Mouse (Mus musculus) heart, embryonic 16.5 days (tissue): Measurements from ENCODE around the gene Prrt2. TPM values are rescaled to one million over a fixed set of nuclear protein-coding genes. Genes with fewer than 3 reads are reported as not detected.

ENCODE experiments used
- ATAC-seq: fragments of 200-750 bp; cut with Nextera tagmentation; replicated peaks from 2 replicates; pipeline ENCODE4 v1.8.0; 2017; ENCODE audit warnings: moderate number of reproducible peaks; ENCODE audit not compliant: insufficient read depth, low FRiP score; ENCODE audit errors: extremely low read depth
- H3K27ac ChIP-seq: fragments of 300-500 bp; sonication (generic); 2 replicates; pipeline ENCODE4 v1.5.1; 2014; ENCODE audit warnings: mild to moderate bottlenecking, low read length, control low read depth, moderate library complexity
- H3K27me3 ChIP-seq: fragments of 300-500 bp; sonication (generic); 2 replicates; pipeline ENCODE4 v1.6.1; 2014; ENCODE audit warnings: low read length, mixed read lengths; ENCODE audit not compliant: control insufficient read depth, insufficient read depth
- H3K36me3 ChIP-seq: fragments of 300-500 bp; sonication (generic); 2 replicates; pipeline ENCODE4 v1.6.1; 2014; ENCODE audit not compliant: control insufficient read depth, insufficient read depth
- H3K4me1 ChIP-seq: fragments of 300-500 bp; sonication (generic); 2 replicates; pipeline ENCODE4 v1.6.1; 2014; ENCODE audit warnings: low read length, mixed read lengths; ENCODE audit not compliant: control insufficient read depth, insufficient read depth
- H3K4me2 ChIP-seq: fragments of 300-500 bp; sonication (generic); 2 replicates; pipeline ENCODE4 v1.6.1; 2014; ENCODE audit warnings: low read depth, mild to moderate bottlenecking, control low read depth, low read length
- H3K4me3 ChIP-seq: fragments of 300-500 bp; sonication (generic); 2 replicates; pipeline ENCODE4 v1.5.1; 2014; ENCODE audit warnings: mild to moderate bottlenecking, control low read depth, low read length
- H3K9ac ChIP-seq: fragments of 300-500 bp; sonication (generic); 2 replicates; pipeline ENCODE4 v1.6.1; 2014; ENCODE audit warnings: low read length, control low read depth
- H3K9me3 ChIP-seq: fragments of 300-500 bp; sonication (generic); replicated peaks from 2 replicates; pipeline ENCODE4 v1.6.1; 2016; ENCODE audit warnings: low read length; ENCODE audit not compliant: control insufficient read depth
- WGBS: fragments of 180-500 bp; shearing (Covaris S2); extraction: QIAGEN DNeasy Blood & Tissue Kit; methylation state at CpG from one replicate; pipeline ENCODE4 v1.1.7; 2014; 5-methylcytosine and 5-hydroxymethylcytosine counted together
- polyA plus RNA-seq: library from polyadenylated mRNA; unstranded; fragments of >200 nt; fragmentation: Nextera tagmentation; extraction: Ambion mirVana; gene quantifications from 2 replicates; pipeline ENCODE4 v1.2.1, GENCODE M21; 2015

Prrt2 gene
- polyA plus RNA-seq, 1 experiment from 2014 or later: 1.6 TPM

- no peaks in the 10 kb centered on the region; the same call in 1 of the 2 replicates for H3K4me1 ChIP-seq
- no peaks in the 10 kb centered on the region for H3K9me3 ChIP-seq
- no peak overlapping the region for H3K4me3 ChIP-seq
- no peak overlapping the region for H3K9ac ChIP-seq
- H3K36me3 ChIP-seq: no peaks in the 10 kb centered on the region
- no peak for ATAC-seq
- H3K27ac ChIP-seq: no peak overlapping the region
- no peak overlapping the region for H3K4me2 ChIP-seq
- 71% methylated on average over 8 of the region's 8 CpGs for WGBS
- H3K27me3 ChIP-seq: no peaks in the 10 kb centered on the region
These were observed 32.2 kb downstream of the Prrt2 start for GRCm38 (mm10) chr7:126988816-126989215.

GRCm38 (mm10) chr7:126986319-126986718, 34.7 kb downstream of the Prrt2 start:
- Histone ChIP-seq H3K9me3 (no peaks in the 10 kb centered on the region), H3K27ac (no peak overlapping the region)
- no peak for ATAC-seq

DNA sequence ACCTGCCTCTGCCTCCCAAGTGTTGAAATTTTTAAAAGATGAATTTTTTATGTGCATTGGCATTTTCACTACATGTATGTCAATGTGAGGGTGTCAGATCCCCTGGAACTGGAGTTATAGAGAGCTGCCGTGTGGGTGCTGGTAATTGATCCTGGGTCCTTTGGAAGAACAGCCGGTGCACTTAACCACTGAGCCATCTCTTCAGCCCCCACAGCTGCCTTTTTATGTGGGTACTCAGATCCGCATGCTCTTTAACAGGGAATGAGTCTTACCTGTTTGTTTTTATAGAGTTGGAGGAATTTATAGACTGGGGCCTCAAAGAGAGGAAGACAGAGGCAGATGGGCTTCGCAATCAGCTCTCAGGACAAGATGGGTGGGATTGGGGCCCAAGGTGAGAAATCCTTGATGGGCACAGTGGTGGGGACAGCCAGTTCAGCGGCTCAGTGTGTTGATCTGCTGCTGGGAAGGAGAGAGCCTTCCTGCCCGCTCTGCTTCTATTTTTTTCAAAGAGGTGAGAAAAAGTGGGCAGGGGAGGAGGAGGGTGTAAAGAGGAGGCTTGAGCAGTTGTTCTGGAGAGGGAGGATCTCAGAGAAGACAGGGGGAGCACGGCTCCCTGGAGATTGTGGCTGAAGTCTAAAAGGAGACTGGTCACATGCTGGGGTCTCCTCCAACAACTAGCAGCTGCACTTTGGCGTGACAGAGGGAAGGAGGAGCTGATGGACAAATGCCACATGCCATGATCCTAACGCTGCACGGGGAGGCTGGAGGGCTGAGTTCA, 36.2 kb downstream of the Prrt2 start:
- Histone ChIP-seq H3K9me3 (no peaks in the 10 kb centered on the region), H3K27ac (no peak overlapping the region), H3K4me2 (no peak overlapping the region), H3K27me3 (no peaks in the 10 kb centered on the region), H3K36me3 (peaks cover 9% of the 10 kb centered on the region), H3K4me3 (no peak overlapping the region), H3K9ac (no peak overlapping the region), H3K4me1 (no peaks in the 10 kb centered on the region; the same call in 1 of the 2 replicates)
- 36% methylated on average over 10 of the region's 10 CpGs for WGBS
- ATAC-seq: no peak

More at GRCm38 (mm10) chr7:126986319-126986718, 34.7 kb downstream of the Prrt2 start:
- WGBS: 42% methylated on average over 9 of the region's 9 CpGs
- Histone ChIP-seq H3K4me3 (no peak overlapping the region), H3K4me1 (no peaks in the 10 kb centered on the region; the same call in 1 of the 2 replicates), H3K27me3 (no peaks in the 10 kb centered on the region), H3K9ac (no peak overlapping the region), H3K4me2 (no peak overlapping the region), H3K36me3 (no peaks in the 10 kb centered on the region)

- Histone ChIP-seq H3K4me2 (no peak overlapping the region), H3K36me3 (peaks cover 24% of the 10 kb centered on the region), H3K27ac (no peak overlapping the region), H3K4me3 (no peak overlapping the region), H3K9me3 (no peaks in the 10 kb centered on the region), H3K9ac (no peak overlapping the region), H3K4me1 (no peaks in the 10 kb centered on the region; the same call in 1 of the 2 replicates), H3K27me3 (no peaks in the 10 kb centered on the region)
- WGBS: 78% methylated on average over 7 of the region's 7 CpGs
- ATAC-seq: no peak
These were observed 37.9 kb downstream of the Prrt2 start for GRCm38 (mm10) chr7:126983113-126983512.

DNA sequence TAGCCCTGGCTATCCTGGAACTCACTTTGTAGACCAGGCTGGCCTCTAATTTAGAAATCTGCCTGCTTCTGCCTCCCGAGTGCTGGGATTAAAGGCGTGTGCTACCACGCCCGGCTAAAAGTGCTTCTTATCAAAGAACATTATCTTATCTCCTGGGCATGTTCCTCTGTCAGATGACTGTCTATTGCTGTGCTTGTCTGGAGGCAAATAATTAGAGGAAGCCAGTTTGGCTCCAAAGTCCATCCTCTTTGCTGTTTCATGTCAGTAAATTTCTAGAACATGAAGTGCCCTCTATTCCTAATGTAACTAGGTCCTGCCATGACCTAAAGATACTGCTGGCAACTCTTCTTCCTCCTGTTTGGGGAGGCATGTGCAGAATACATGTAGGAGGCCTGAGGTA, 39.0 kb downstream of the Prrt2 start:
- H3K4me3 ChIP-seq: no peak overlapping the region
- H3K9ac ChIP-seq: no peak overlapping the region
- H3K4me2 ChIP-seq: no peak overlapping the region
- H3K9me3 ChIP-seq: no peaks in the 10 kb centered on the region
- H3K27me3 ChIP-seq: no peaks in the 10 kb centered on the region
- peaks cover 5% of the 10 kb centered on the region for H3K4me1 ChIP-seq
- ATAC-seq: no peak
- WGBS: 63% methylated on average over 4 of the region's 4 CpGs
- peaks cover 27% of the 10 kb centered on the region for H3K36me3 ChIP-seq
- no peak overlapping the region for H3K27ac ChIP-seq

- Histone ChIP-seq H3K36me3 (peaks cover 27% of the 10 kb centered on the region), H3K4me1 (peaks cover 7% of the 10 kb centered on the region), H3K9ac (no peak overlapping the region), H3K27ac (no peak overlapping the region), H3K4me2 (no peak overlapping the region), H3K27me3 (no peaks in the 10 kb centered on the region), H3K9me3 (no peaks in the 10 kb centered on the region), H3K4me3 (no peak overlapping the region)
- WGBS: 83% methylated on average over 2 of the region's 2 CpGs
- ATAC-seq: no peak
These were observed 39.4 kb downstream of the Prrt2 start for GRCm38 (mm10) chr7:126981601-126982000.

DNA sequence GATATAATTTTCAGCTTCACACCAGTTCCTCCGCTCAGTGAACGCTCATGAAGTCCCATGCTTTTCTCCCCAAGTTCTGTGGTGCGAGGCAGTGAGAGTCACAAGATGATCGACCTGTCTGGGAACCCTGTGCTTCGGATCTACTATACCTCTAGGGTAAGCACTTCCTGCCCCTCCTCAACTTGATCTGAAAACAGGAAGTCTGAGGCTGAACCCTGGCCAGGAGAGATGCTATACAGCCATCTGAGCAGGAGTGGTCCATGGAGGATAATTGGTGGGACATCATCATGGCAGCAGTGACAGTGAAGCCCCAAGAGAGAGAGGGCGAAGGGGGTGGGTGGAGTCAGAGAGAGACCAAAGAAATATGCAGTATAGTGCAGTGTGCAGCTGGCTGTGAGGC, 42.2 kb downstream of the Prrt2 start:
- H3K27me3 ChIP-seq: no peaks in the 10 kb centered on the region
- H3K4me2 ChIP-seq: no peak overlapping the region
- no peak overlapping the region for H3K27ac ChIP-seq
- H3K4me3 ChIP-seq: no peak overlapping the region
- H3K36me3 ChIP-seq: peaks cover 27% of the 10 kb centered on the region
- peaks cover 11% of the 10 kb centered on the region for H3K4me1 ChIP-seq
- no peak overlapping the region for H3K9ac ChIP-seq
- 87% methylated on average over 6 of the region's 6 CpGs for WGBS
- no peak for ATAC-seq
- no peaks in the 10 kb centered on the region for H3K9me3 ChIP-seq

DNA sequence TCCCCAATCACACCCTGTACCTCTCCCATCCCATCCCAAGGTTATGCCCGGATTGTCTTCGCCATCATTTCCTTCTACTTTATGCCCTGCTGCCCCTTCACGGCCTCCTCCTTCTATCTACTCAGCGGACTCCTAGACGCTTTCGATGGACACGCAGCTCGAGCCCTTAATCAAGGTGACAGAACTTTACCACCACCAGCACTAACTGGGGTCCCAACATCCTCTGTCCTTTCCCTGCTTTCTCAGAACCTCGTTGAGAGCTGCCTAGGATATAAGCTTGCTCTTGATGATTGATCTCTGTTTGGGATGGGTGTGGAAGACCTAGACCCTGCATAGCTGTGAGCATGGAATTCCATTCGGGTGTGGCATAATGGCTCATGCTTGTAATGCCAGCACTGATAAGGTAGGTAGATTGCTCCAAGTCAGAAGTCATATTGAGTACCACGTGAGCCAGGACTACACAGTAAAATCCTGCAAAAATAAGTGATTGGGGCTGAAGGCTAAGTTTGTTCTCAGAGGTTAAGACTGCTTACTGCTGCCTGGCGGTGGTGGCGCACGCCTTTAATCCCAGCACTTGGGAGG, 44.0 kb downstream of the Prrt2 start:
- H3K4me2 ChIP-seq: peak overlapping the region; percentile 89
- WGBS: 24% methylated on average over 14 of the region's 14 CpGs
- peaks cover 27% of the 10 kb centered on the region for H3K36me3 ChIP-seq
- no peaks in the 10 kb centered on the region for H3K9me3 ChIP-seq
- no peak for ATAC-seq
- no peaks in the 10 kb centered on the region for H3K27me3 ChIP-seq
- H3K27ac ChIP-seq: peak overlapping the region; percentile 97
- H3K9ac ChIP-seq: peak overlapping the region; percentile 100
- H3K4me1 ChIP-seq: peaks cover 11% of the 10 kb centered on the region
- H3K4me3 ChIP-seq: peak overlapping the region; percentile 100
